Mouse (Mus musculus) urinary bladder, postnatal 14 days (tissue): ENCODE data around the gene Cep44.
A peak's percentile ranks its signal among the peaks of the same experiment; 100 is the strongest.

Source experiments
- DNase-seq: peaks from one replicate; pipeline ENCODE4 v3.0.0; 2021; ENCODE audit warnings: low spot score

The Cep44 gene

GRCm38 (mm10) chr8:56550558-56551360 lies at the start of gene Cep44, which contains the start of gene Fbxo8:
Gene Cep44 (minus strand): TSS chr8:56551047.
Gene Fbxo8 (plus strand): TSS chr8:56551090.
- DNase-seq: peak; percentile 83

- no peak for DNase-seq
Measured at GRCm38 (mm10) chr8:56591502-56591901, 40.7 kb upstream of the Cep44 start.

- no peak for DNase-seq
Measured at GRCm38 (mm10) chr8:56591084-56591483, 40.2 kb upstream of the Cep44 start.

- DNase-seq: no peak
Measured at GRCm38 (mm10) chr8:56589004-56589403, 38.2 kb upstream of the Cep44 start.

- DNase-seq: no peak
Measured at GRCm38 (mm10) chr8:56582841-56583240, 32.0 kb upstream of the Cep44 start.

- DNase-seq: no peak
Measured at GRCm38 (mm10) chr8:56580918-56581317, 30.1 kb upstream of the Cep44 start.

- no peak for DNase-seq
Measured at GRCm38 (mm10) chr8:56566856-56567255, 16.0 kb upstream of the Cep44 start.

- no peak for DNase-seq
Measured at GRCm38 (mm10) chr8:56564399-56565047, 13.7 kb upstream of the Cep44 start.

- no peak for DNase-seq
Measured at GRCm38 (mm10) chr8:56552551-56553103, 1.8 kb upstream of the Cep44 start.

- DNase-seq: no peak
Measured at GRCm38 (mm10) chr8:56552045-56552444, 1.2 kb upstream of the Cep44 start.

GRCm38 (mm10) chr8:56551361-56551852 lies 560 bp upstream of the Cep44 start:
- peak; percentile 88 for DNase-seq

GRCm38 (mm10) chr8:56547866-56548265 lies 3.0 kb downstream of the Cep44 start:
- DNase-seq: no peak

- DNase-seq: no peak
Measured at GRCm38 (mm10) chr8:56540706-56541105, 10.1 kb downstream of the Cep44 start.

- DNase-seq: peak; percentile 75
Measured at GRCm38 (mm10) chr8:56530359-56530758, 20.5 kb downstream of the Cep44 start.

GRCm38 (mm10) chr8:56528869-56529268 lies 22.0 kb downstream of the Cep44 start:
- no peak for DNase-seq

- DNase-seq: no peak
Measured at GRCm38 (mm10) chr8:56521051-56521450, 29.8 kb downstream of the Cep44 start.

GRCm38 (mm10) chr8:56520249-56520648 lies 30.6 kb downstream of the Cep44 start:
- no peak for DNase-seq

GRCm38 (mm10) chr8:56518848-56519247 lies 32.0 kb downstream of the Cep44 start:
- DNase-seq: no peak

- DNase-seq: no peak
Measured at GRCm38 (mm10) chr8:56508952-56509479, 41.8 kb downstream of the Cep44 start.

- DNase-seq: no peak
Measured at GRCm38 (mm10) chr8:56508318-56508951, 42.4 kb downstream of the Cep44 start.

- DNase-seq: no peak
Measured at GRCm38 (mm10) chr8:56501911-56502310, 48.9 kb downstream of the Cep44 start.

- DNase-seq: no peak
Measured at GRCm38 (mm10) chr8:56489496-56489895, 61.4 kb downstream of the Cep44 start.
